Mouse (Mus musculus) midbrain, embryonic 16.5 days (tissue): ENCODE measurements around the gene Ano9. TPM values are rescaled to one million over a fixed set of nuclear protein-coding genes. Genes with fewer than 3 reads are reported as not detected.

Source experiments
- polyA plus RNA-seq: library from polyadenylated mRNA; unstranded; fragments of >200 nt; fragmentation: Nextera tagmentation; extraction: Ambion mirVana; gene quantifications from 2 replicates; pipeline ENCODE4 v1.2.1, GENCODE M21; 2015

The Ano9 gene
- polyA plus RNA-seq, 1 experiment from 2014 or later: 0.28 TPM

Other genes with a start within 250 kb of the Ano9 start
- 260 and 268 TPM in 2 replicates for gene Psmd13, start 235.8 kb downstream of the Ano9 start, polyA plus RNA-seq
- gene Sirt3, start 235.5 kb downstream of the Ano9 start, polyA plus RNA-seq: 49.1 and 58.2 TPM in 2 replicates
- gene Cox8b, start 217.4 kb downstream of the Ano9 start, polyA plus RNA-seq: not detected in 2 replicates
- 0.58 and 0.81 TPM in 2 replicates for gene Nlrp6, start 196.9 kb downstream of the Ano9 start, polyA plus RNA-seq
- 5.4 and 6.3 TPM in 2 replicates for gene Pgghg, start 176.4 kb downstream of the Ano9 start, polyA plus RNA-seq
- gene Ifitm5, start 167.5 kb downstream of the Ano9 start, polyA plus RNA-seq: 0.29 and 1.3 TPM in 2 replicates
- not detected in 2 replicates for gene Gm45717, start 161.9 kb downstream of the Ano9 start, polyA plus RNA-seq
- gene Ifitm2, start 161.8 kb downstream of the Ano9 start, polyA plus RNA-seq: 118 and 129 TPM in 2 replicates
- 9.0 and 11.1 TPM in 2 replicates for gene Ifitm1, start 150.6 kb downstream of the Ano9 start, polyA plus RNA-seq
- 28.2 and 37.3 TPM in 2 replicates for gene Ifitm3, start 107.0 kb downstream of the Ano9 start, polyA plus RNA-seq
- 0.69 and 0.91 TPM in 2 replicates for gene Ifitm6, start 99.9 kb downstream of the Ano9 start, polyA plus RNA-seq
- gene Gm17387, start 88.7 kb downstream of the Ano9 start, polyA plus RNA-seq: not detected in 2 replicates
- 59.5 and 65.7 TPM in 2 replicates for gene B4galnt4, start 56.7 kb downstream of the Ano9 start, polyA plus RNA-seq
- 0.06 TPM in 1 of 2 replicates, not detected in the other for gene Pkp3, start 39.6 kb downstream of the Ano9 start, polyA plus RNA-seq
- 1.7 and 2.0 TPM in 2 replicates for gene Sigirr, start 17.2 kb downstream of the Ano9 start, polyA plus RNA-seq
- gene Ptdss2, start 4.6 kb upstream of the Ano9 start, polyA plus RNA-seq: 81.6 and 82.6 TPM in 2 replicates
- gene Rnh1, start 55.1 kb upstream of the Ano9 start, polyA plus RNA-seq: 35.3 and 37.8 TPM in 2 replicates
- 139 and 144 TPM in 2 replicates for gene Hras, start 76.2 kb upstream of the Ano9 start, polyA plus RNA-seq
- 11.5 and 12.7 TPM in 2 replicates for gene Lrrc56, start 76.4 kb upstream of the Ano9 start, polyA plus RNA-seq
- 0.23 and 0.81 TPM in 2 replicates for gene Lmntd2, start 96.3 kb upstream of the Ano9 start, polyA plus RNA-seq
- gene Rassf7, start 98.1 kb upstream of the Ano9 start, polyA plus RNA-seq: 19.8 and 21.2 TPM in 2 replicates
- gene Phrf1, start 111.0 kb upstream of the Ano9 start, polyA plus RNA-seq: 68.0 and 72.3 TPM in 2 replicates
- 1.4 and 1.5 TPM in 2 replicates for gene Irf7, start 148.7 kb upstream of the Ano9 start, polyA plus RNA-seq
- gene Cdhr5, start 159.0 kb upstream of the Ano9 start, polyA plus RNA-seq: not detected in 2 replicates
- 2.4 and 2.8 TPM in 2 replicates for gene Sct, start 161.3 kb upstream of the Ano9 start, polyA plus RNA-seq
- 0.58 and 1.2 TPM in 2 replicates for gene Drd4, start 174.2 kb upstream of the Ano9 start, polyA plus RNA-seq
- gene Deaf1, start 209.9 kb upstream of the Ano9 start, polyA plus RNA-seq: 211 and 237 TPM in 2 replicates
- gene Tmem80, start 209.9 kb upstream of the Ano9 start, polyA plus RNA-seq: 53.1 and 54.7 TPM in 2 replicates
- 0.61 and 1.0 TPM in 2 replicates for gene Eps8l2, start 221.1 kb upstream of the Ano9 start, polyA plus RNA-seq